Mouse (Mus musculus): ENCODE measurements at regions not wholly inside any gene's neighbourhood (a gene's known extent, or its start where the extent isn't known, plus 50 kb on each side); places are given as distances from the start of the nearest gene placed in this dataset.

DNA sequence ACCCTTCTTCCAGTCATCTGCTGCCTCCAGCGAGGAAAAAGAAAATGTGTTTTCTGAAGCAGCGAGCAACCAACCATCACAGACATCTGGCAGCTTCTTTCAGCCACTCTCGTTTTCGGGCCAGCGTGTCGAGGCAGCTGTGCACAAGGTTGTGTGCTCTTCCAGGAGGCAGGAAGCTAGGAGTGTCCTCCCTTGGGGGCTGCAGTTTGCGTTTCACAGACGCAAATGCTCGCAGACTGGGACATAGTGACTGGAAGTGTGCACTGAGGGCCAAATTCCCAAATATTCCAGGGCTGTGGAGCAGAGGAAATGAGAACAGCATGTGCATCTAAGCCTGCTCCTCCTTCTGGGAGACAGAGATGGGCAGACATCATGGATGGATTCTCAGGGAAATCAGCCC lies 105.6 kb downstream of the Gas1 start:
- H3K9me3 ChIP-seq (ENCODE audit: control insufficient read depth, low read length) = no peaks in the 10 kb centered on the region
- H3K9ac ChIP-seq (ENCODE audit: low read length) = no peak overlapping the region
- 44% methylated on average over 9 of the region's 9 CpGs for WGBS
- no peak overlapping the region for H3K4me3 ChIP-seq (ENCODE audit: low read length)
- H3K36me3 ChIP-seq (ENCODE audit: control insufficient read depth, insufficient read depth, low read length) = no peaks in the 10 kb centered on the region
- no peak overlapping the region for H3K27ac ChIP-seq (ENCODE audit: low read length)
- H3K4me2 ChIP-seq (ENCODE audit: low read depth, low read length) = no peak overlapping the region
- H3K4me1 ChIP-seq (replicated peaks; ENCODE audit: control insufficient read depth, insufficient read depth, low read length) = no peaks in the 10 kb centered on the region
- no peak for ATAC-seq (ENCODE audit: low read depth)
- H3K27me3 ChIP-seq (ENCODE audit: control insufficient read depth, insufficient read depth, low read depth, low read length) = no peaks in the 10 kb centered on the region

DNA sequence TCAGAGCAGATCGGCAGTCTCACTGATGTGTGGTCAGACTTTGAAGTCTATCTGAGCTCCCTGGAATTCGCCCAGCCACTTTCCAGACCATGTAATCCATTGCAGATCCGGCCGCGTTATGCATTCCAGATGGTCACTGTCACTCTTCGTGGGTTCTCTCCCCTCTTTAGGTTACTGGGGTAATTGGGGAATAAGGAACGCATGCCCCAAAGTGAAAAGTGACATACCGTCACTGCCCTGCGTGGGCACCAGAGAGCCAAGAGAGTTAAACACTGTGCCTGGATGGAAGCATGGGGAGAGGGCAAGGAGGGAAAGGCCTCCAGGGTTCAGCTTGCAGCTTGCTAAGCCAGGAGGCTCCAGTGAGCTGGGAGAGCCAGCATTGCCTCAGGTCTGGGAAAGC lies 108.0 kb downstream of the Gas1 start:
- H3K4me2 ChIP-seq (ENCODE audit: low read depth, low read length) = no peak overlapping the region
- 26% methylated on average over 9 of the region's 9 CpGs for WGBS
- ATAC-seq (ENCODE audit: low read depth) = peak; percentile 60

DNA sequence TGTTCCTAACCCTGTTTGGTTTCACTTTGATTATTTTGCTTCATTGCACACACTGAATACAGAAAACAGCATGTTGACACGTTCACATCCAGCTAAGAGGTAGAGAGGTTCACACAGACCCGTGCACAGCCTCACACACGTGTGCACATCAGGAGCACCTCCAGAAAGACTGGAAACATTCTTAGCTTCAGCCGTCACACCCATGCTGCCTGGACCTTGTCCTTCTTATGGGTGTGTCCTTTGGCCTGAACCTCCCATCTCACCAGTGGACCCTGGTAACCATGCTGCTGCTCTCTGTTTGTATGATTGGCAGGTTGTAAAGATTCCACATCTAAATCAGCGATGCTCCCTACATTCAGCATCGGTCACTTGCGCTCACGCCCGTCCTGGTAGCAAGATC lies 109.8 kb downstream of the Gas1 start:
- WGBS = 88% methylated on average over 9 of the region's 9 CpGs
- no peak for ATAC-seq (ENCODE audit: low read depth)

More for the DNA sequence above, 108.0 kb downstream of the Gas1 start:
- no peaks in the 10 kb centered on the region for H3K27me3 ChIP-seq (ENCODE audit: control insufficient read depth, insufficient read depth, low read depth, low read length)
- H3K36me3 ChIP-seq (ENCODE audit: control insufficient read depth, insufficient read depth, low read length) = no peaks in the 10 kb centered on the region
- H3K9me3 ChIP-seq (ENCODE audit: control insufficient read depth, low read length) = no peaks in the 10 kb centered on the region
- no peak overlapping the region for H3K9ac ChIP-seq (ENCODE audit: low read length)
- H3K4me1 ChIP-seq (replicated peaks; ENCODE audit: control insufficient read depth, insufficient read depth, low read length) = no peaks in the 10 kb centered on the region
- H3K27ac ChIP-seq (ENCODE audit: low read length) = peak overlapping the region; percentile 17
- H3K4me3 ChIP-seq (ENCODE audit: low read length) = no peak overlapping the region

DNA sequence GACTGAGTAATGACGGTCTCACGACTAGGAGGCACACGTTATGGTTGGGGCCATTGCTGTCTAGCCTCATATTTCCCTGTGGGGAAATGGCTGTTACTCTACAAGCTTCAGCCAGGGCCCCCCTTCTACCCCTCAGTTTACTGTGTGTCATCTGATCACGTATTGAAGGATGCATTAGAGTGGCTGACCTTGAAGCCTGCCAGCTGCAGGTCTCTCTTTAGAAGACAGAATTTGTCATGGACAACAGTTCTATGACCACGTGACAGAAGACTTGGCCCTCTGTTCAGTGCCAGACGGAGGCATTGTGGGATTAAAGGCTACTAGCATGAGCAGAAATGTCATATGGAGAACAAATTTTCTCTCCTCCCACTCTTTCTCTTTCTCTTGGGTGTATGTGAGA lies 115.6 kb downstream of the Gas1 start:
- Histone ChIP-seq H3K36me3 (ENCODE audit: control insufficient read depth, insufficient read depth, low read length) (no peaks in the 10 kb centered on the region), H3K9ac (ENCODE audit: low read length) (no peak overlapping the region), H3K27me3 (ENCODE audit: control insufficient read depth, insufficient read depth, low read depth, low read length) (no peaks in the 10 kb centered on the region), H3K4me3 (ENCODE audit: low read length) (no peak overlapping the region), H3K9me3 (ENCODE audit: control insufficient read depth, low read length) (no peaks in the 10 kb centered on the region), H3K27ac (ENCODE audit: low read length) (no peak overlapping the region), H3K4me1 (replicated peaks; ENCODE audit: control insufficient read depth, insufficient read depth, low read length) (0 out of 2 replicates have a peak, but pooled peaks cover 5% of the 10 kb centered on the region), H3K4me2 (ENCODE audit: low read depth, low read length) (no peak overlapping the region)
- WGBS = 42% methylated on average over 6 of the region's 6 CpGs
- ATAC-seq (ENCODE audit: low read depth) = no peak

More for the DNA sequence above, 109.8 kb downstream of the Gas1 start:
- no peaks in the 10 kb centered on the region for H3K36me3 ChIP-seq (ENCODE audit: control insufficient read depth, insufficient read depth, low read length)
- no peak overlapping the region for H3K27ac ChIP-seq (ENCODE audit: low read length)
- H3K4me2 ChIP-seq (ENCODE audit: low read depth, low read length) = no peak overlapping the region
- H3K27me3 ChIP-seq (ENCODE audit: control insufficient read depth, insufficient read depth, low read depth, low read length) = no peaks in the 10 kb centered on the region
- no peaks in the 10 kb centered on the region for H3K9me3 ChIP-seq (ENCODE audit: control insufficient read depth, low read length)
- no peak overlapping the region for H3K4me3 ChIP-seq (ENCODE audit: low read length)
- no peaks in the 10 kb centered on the region for H3K4me1 ChIP-seq (replicated peaks; ENCODE audit: control insufficient read depth, insufficient read depth, low read length)
- H3K9ac ChIP-seq (ENCODE audit: low read length) = no peak overlapping the region

DNA sequence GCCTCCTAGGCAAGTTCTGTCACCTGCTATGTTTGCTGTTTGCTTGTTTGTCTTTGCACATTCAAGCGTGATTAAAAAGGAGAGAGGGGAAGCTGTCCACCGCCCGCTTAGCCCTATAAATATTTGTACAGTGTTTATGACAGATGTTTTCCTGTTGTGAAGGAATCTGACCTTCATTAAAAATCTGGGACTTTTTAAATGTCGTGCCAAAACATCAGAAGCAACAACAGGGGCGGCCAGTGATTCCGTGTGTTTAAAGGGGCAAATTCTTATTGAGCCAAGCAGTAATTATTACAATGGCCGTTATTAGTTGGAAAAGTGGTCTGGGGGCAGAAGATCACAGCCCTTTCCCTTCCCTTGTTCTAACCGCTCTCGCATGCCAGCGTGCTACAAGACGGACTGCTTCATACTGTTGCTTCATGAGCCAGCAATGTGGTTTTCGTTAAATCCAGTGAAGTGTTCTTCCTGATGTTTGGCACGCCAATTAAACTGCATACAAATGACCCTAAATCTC lies 119.3 kb downstream of the Gas1 start:
- Histone ChIP-seq H3K27me3 (ENCODE audit: control insufficient read depth, insufficient read depth, low read depth, low read length) (no peaks in the 10 kb centered on the region), H3K4me1 (replicated peaks; ENCODE audit: control insufficient read depth, insufficient read depth, low read length) (0 out of 2 replicates have a peak, but pooled peaks cover 5% of the 10 kb centered on the region), H3K36me3 (ENCODE audit: control insufficient read depth, insufficient read depth, low read length) (no peaks in the 10 kb centered on the region), H3K4me2 (ENCODE audit: low read depth, low read length) (no peak overlapping the region), H3K4me3 (ENCODE audit: low read length) (no peak overlapping the region), H3K9ac (ENCODE audit: low read length) (no peak overlapping the region), H3K9me3 (ENCODE audit: control insufficient read depth, low read length) (no peaks in the 10 kb centered on the region), H3K27ac (ENCODE audit: low read length) (no peak overlapping the region)
- 26% methylated on average over 13 of the region's 13 CpGs for WGBS
- peak; percentile 86 for ATAC-seq (ENCODE audit: low read depth)

DNA sequence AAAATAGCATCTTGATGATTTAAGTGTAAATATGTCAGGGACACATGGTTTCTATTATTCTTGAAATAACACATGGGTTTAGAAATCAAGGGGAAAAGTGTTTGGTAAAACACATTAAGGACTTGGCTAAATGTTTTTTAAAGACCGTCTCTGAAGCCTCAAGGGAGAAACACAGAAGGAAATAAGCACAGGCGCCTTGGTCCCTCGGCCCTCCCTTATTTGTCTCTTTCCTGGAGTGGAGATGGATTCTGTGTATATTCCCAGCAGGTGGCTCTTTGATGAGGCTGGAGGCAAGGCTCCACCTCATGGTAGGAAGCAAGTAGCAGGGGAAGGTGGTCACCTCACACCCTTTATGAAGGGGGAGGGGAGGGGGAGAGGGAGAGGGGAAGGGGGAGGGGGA lies 122.6 kb downstream of the Gas1 start:
- WGBS = 22% methylated on average over 3 of the region's 3 CpGs
- Histone ChIP-seq H3K9ac (ENCODE audit: low read length) (no peak overlapping the region), H3K36me3 (ENCODE audit: control insufficient read depth, insufficient read depth, low read length) (no peaks in the 10 kb centered on the region), H3K4me3 (ENCODE audit: low read length) (no peak overlapping the region), H3K27ac (ENCODE audit: low read length) (no peak overlapping the region), H3K4me1 (replicated peaks; ENCODE audit: control insufficient read depth, insufficient read depth, low read length) (0 out of 2 replicates have a peak, but pooled peaks cover 5% of the 10 kb centered on the region), H3K9me3 (ENCODE audit: control insufficient read depth, low read length) (no peaks in the 10 kb centered on the region), H3K4me2 (ENCODE audit: low read depth, low read length) (no peak overlapping the region), H3K27me3 (ENCODE audit: control insufficient read depth, insufficient read depth, low read depth, low read length) (no peaks in the 10 kb centered on the region)
- ATAC-seq (ENCODE audit: low read depth) = no peak

GRCm38 (mm10) chr13:60054081-60054480 lies 123.1 kb downstream of the Gas1 start:
- Histone ChIP-seq H3K4me1 (replicated peaks; ENCODE audit: control insufficient read depth, insufficient read depth, low read length) (0 out of 2 replicates have a peak, but pooled peaks cover 5% of the 10 kb centered on the region), H3K9me3 (ENCODE audit: control insufficient read depth, low read length) (no peaks in the 10 kb centered on the region), H3K27ac (ENCODE audit: low read length) (no peak overlapping the region), H3K36me3 (ENCODE audit: control insufficient read depth, insufficient read depth, low read length) (no peaks in the 10 kb centered on the region), H3K27me3 (ENCODE audit: control insufficient read depth, insufficient read depth, low read depth, low read length) (no peaks in the 10 kb centered on the region), H3K4me3 (ENCODE audit: low read length) (no peak overlapping the region), H3K4me2 (ENCODE audit: low read depth, low read length) (no peak overlapping the region), H3K9ac (ENCODE audit: low read length) (no peak overlapping the region)
- 46% methylated on average over 9 of the region's 9 CpGs for WGBS
- ATAC-seq (ENCODE audit: low read depth) = no peak

- peaks cover 8% of the 10 kb centered on the region for H3K4me1 ChIP-seq (replicated peaks; ENCODE audit: control insufficient read depth, insufficient read depth, low read length)
- no peak for ATAC-seq (ENCODE audit: low read depth)
- H3K36me3 ChIP-seq (ENCODE audit: control insufficient read depth, insufficient read depth, low read length) = no peaks in the 10 kb centered on the region
- no peaks in the 10 kb centered on the region for H3K27me3 ChIP-seq (ENCODE audit: control insufficient read depth, insufficient read depth, low read depth, low read length)
- no peak overlapping the region for H3K4me2 ChIP-seq (ENCODE audit: low read depth, low read length)
- H3K27ac ChIP-seq (ENCODE audit: low read length) = no peak overlapping the region
- H3K9me3 ChIP-seq (ENCODE audit: control insufficient read depth, low read length) = no peaks in the 10 kb centered on the region
- H3K4me3 ChIP-seq (ENCODE audit: low read length) = no peak overlapping the region
- 48% methylated on average over 1 of the region's 1 CpGs for WGBS
- H3K9ac ChIP-seq (ENCODE audit: low read length) = no peak overlapping the region
Measured at GRCm38 (mm10) chr13:60051866-60052265, 125.3 kb downstream of the Gas1 start.

- H3K4me3 ChIP-seq (ENCODE audit: low read length) = no peak overlapping the region
- no peaks in the 10 kb centered on the region for H3K9me3 ChIP-seq (ENCODE audit: control insufficient read depth, low read length)
- WGBS = 64% methylated on average over 9 of the region's 9 CpGs
- H3K36me3 ChIP-seq (ENCODE audit: control insufficient read depth, insufficient read depth, low read length) = no peaks in the 10 kb centered on the region
- no peak overlapping the region for H3K9ac ChIP-seq (ENCODE audit: low read length)
- H3K27me3 ChIP-seq (ENCODE audit: control insufficient read depth, insufficient read depth, low read depth, low read length) = no peaks in the 10 kb centered on the region
- peaks cover 8% of the 10 kb centered on the region for H3K4me1 ChIP-seq (replicated peaks; ENCODE audit: control insufficient read depth, insufficient read depth, low read length)
- H3K4me2 ChIP-seq (ENCODE audit: low read depth, low read length) = no peak overlapping the region
- no peak overlapping the region for H3K27ac ChIP-seq (ENCODE audit: low read length)
- ATAC-seq (ENCODE audit: low read depth) = no peak
Measured at GRCm38 (mm10) chr13:60050799-60051580, 126.2 kb downstream of the Gas1 start.
